Mouse (Mus musculus) cerebellum, adult 8-10 months (tissue): ENCODE data around the gene Ech1.

Experiments used
- DNase-seq: peaks from one replicate; pipeline ENCODE4 v3.0.0; 2022

Ech1 gene

GRCm38 (mm10) chr7:28821261-28821831 lies 3.7 kb upstream of the Ech1 start:
- DNase-seq = peak; percentile 65

- no peak for DNase-seq
These were observed 2.5 kb upstream of the Ech1 start for GRCm38 (mm10) chr7:28822556-28822955.

- DNase-seq = no peak
These were observed 1.8 kb upstream of the Ech1 start for GRCm38 (mm10) chr7:28822993-28823903.

GRCm38 (mm10) chr7:28823932-28824331 lies 1.1 kb upstream of the Ech1 start:
- DNase-seq = no peak

GRCm38 (mm10) chr7:28825686-28826401 lies 827 bp downstream of the Ech1 start:
- DNase-seq = no peak

- no peak for DNase-seq
These were observed 1.4 kb downstream of the Ech1 start for GRCm38 (mm10) chr7:28826402-28826772.

- DNase-seq = no peak
These were observed 2.3 kb downstream of the Ech1 start for GRCm38 (mm10) chr7:28827338-28827737.

- no peak for DNase-seq
These were observed 4.8 kb downstream of the Ech1 start for GRCm38 (mm10) chr7:28829821-28830220.

- no peak for DNase-seq
These were observed 6.0 kb downstream of the Ech1 start for GRCm38 (mm10) chr7:28830981-28831380.

- no peak for DNase-seq
These were observed 6.6 kb downstream of the Ech1 start for GRCm38 (mm10) chr7:28831411-28832125.

GRCm38 (mm10) chr7:28832137-28832536 lies 7.1 kb downstream of the Ech1 start:
- no peak for DNase-seq

GRCm38 (mm10) chr7:28833723-28834347 lies 8.8 kb downstream of the Ech1 start, which contains the start of gene Lgals4:
Lgals4 (plus strand) TSS chr7:28833854.
- DNase-seq = no peak

- DNase-seq = no peak
These were observed 11.9 kb downstream of the Ech1 start for GRCm38 (mm10) chr7:28836936-28837335.

GRCm38 (mm10) chr7:28838331-28838730 lies 13.3 kb downstream of the Ech1 start:
- no peak for DNase-seq

GRCm38 (mm10) chr7:28847273-28847672 lies 22.3 kb downstream of the Ech1 start:
- no peak for DNase-seq

- no peak for DNase-seq
These were observed 24.8 kb downstream of the Ech1 start for GRCm38 (mm10) chr7:28849700-28850236.

GRCm38 (mm10) chr7:28850642-28851041 lies 25.6 kb downstream of the Ech1 start:
- no peak for DNase-seq

GRCm38 (mm10) chr7:28859953-28860352 lies 34.9 kb downstream of the Ech1 start:
- no peak for DNase-seq

GRCm38 (mm10) chr7:28860898-28861297 lies 35.9 kb downstream of the Ech1 start:
- no peak for DNase-seq

- no peak for DNase-seq
These were observed 37.9 kb downstream of the Ech1 start for GRCm38 (mm10) chr7:28862817-28863499.

GRCm38 (mm10) chr7:28863540-28863939 lies 38.5 kb downstream of the Ech1 start, which contains the start of gene Lgals7:
Lgals7 (plus strand) TSS chr7:28863853.
- no peak for DNase-seq
